Mouse (Mus musculus) adrenal gland, postnatal 4 days (tissue): ENCODE results near the gene Vash1. TPM values are rescaled to one million over a fixed set of nuclear protein-coding genes. Genes with fewer than 3 reads are reported as not detected.

Experiments used
- DNase-seq, 2 experiments: peaks; one replicate each; pipeline ENCODE4 v3.0.0; 2021 to 2022; ENCODE audit warnings: low spot score in 2 of 2, mixed read lengths in 2 of 2
- total RNA-seq, 2 experiments: library from RNA; stranded (reverse); gene quantifications; 2 replicates each; pipeline ENCODE4 v1.2.3; 2021

The Vash1 gene
- total RNA-seq, 2 experiments from 2014 or later = 22.0 to 24.4 TPM

GRCm38 (mm10) chr12:86681626-86682025 lies 3.1 kb downstream of the Vash1 start:
- no peak for DNase-seq

GRCm38 (mm10) chr12:86682178-86682577 lies 3.7 kb downstream of the Vash1 start:
- no peak for DNase-seq

DNA sequence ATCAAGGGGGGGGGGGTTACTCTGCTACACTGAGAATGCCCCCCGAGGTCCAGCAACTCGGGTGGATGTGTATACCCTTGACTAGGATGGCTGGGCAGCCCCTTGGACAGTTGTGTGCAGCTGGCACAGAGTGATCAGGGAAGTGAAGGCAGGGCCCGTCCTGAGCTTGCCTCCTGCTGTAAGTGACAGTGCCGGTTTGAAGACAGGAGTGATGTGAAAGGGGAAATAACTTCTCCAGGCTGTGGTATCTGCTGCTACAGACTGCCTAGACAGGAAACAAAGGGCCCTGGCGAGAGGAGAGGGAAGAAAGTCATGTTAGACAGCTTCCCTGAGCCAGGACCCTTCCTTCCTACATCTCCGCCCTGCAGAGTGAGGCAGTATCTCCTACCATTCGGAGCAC lies 5.2 kb downstream of the Vash1 start:
- no peak for DNase-seq

GRCm38 (mm10) chr12:86685275-86685674 lies 6.8 kb downstream of the Vash1 start:
- no peak for DNase-seq

DNA sequence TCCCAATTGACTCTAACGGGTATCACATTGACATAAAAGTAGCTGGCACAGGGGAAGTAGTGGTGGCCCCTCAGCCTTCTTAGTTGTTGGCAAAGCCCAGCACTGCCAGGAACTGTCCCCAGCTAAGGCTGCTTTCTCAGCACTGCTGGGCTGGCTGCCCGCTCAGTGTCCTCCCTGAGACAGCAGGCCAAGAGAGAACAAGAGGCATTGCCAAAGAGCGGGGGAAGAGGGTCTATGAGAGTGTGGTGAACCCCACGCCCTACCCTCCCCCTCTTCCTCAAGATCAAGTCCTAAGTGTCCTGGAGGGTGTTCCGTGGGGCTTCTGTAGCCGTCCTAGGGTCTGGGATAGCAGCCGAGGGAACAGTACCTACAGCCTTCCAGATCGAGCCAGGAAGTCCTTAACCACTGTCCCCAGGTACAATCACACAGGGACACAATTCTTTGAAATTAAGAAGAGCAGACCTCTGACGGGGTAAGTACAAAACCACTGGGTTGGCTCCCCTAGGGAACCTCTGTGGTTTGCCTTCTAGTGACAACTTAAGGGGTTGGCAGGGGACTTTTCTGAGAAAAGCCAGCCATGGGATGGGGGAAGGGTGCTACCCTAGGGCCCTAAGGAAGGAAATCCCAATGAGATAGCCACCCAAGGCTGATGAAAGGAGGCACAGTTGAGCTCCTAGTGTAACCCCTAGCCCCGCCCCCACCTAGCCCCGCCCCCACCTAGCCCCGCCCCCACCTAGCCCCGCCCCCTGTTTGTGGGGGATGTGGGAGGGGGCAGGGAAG lies 8.2 kb downstream of the Vash1 start:
- DNase-seq = no peak

DNA sequence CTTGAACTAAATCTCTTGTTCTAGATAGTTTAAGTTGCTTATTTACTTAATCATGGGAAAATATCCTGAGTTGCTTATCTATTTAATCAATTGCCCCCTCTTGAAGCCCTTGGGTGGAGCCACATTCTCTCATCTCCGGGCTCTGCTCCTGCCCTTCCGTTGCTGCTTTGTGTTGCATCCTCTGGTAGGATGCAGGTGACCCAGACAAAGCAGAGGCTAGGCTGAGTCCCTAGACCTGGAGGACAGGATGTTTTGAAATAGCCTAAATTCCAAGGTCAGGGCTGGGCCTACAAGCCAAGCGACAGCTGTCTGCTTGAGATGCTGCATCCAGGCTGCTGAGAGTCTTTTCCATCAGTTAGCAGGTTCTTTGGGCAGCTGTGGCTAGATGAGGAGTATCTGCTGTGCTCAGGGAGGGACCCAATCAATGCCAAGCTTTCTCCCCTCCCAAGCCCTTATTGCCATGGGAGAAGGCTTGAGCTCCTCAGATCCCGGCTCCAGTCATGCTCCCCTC lies 9.0 kb downstream of the Vash1 start:
- DNase-seq = no peak

- no peak for DNase-seq
Observed at GRCm38 (mm10) chr12:86687971-86688573, 9.6 kb downstream of the Vash1 start.

- DNase-seq = no peak
Observed at GRCm38 (mm10) chr12:86688917-86689316, 10.4 kb downstream of the Vash1 start.

DNA sequence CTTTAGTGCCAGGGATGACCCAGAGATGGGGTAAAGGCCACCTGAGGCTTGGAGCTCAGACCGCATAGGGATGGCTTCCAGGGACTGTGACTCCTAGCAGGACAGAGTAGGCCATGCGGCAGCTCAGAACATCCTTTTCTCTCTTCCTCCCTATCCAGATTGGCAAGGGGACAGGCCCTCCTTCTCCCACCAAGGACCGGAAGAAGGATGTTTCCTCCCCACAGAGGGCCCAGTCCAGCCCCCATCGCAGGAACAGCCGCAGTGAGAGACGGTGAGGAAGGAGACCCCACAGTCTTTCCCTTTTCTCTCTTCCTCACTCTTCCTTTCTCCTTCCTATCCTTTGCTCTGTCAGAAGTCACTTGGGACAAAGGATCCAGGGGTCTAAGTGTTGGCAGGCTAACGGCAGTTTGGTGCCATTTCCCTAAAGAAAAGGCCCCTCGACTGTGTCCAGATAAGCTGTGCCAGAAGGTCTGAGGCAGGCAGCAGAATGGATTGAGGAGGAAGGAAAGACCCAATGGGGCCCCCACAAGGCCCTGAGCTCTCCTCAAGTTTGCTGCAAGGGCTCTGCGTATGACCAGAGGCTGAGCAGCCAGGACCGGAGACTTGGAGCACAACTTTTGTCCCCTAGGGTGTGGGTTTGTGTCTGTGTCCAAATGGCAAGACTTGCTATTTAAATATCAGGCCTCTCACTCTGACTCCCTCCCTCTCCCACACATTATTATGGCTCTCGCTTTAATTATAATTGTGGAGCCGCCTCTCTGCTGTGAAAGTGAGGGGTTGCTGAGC lies 12.4 kb downstream of the Vash1 start:
- no peak for DNase-seq

- DNase-seq = no peak
Observed at GRCm38 (mm10) chr12:86692471-86693356, 14.2 kb downstream of the Vash1 start.

- DNase-seq = no peak
Observed at GRCm38 (mm10) chr12:86693389-86693788, 14.9 kb downstream of the Vash1 start.

- DNase-seq = no peak
Observed at GRCm38 (mm10) chr12:86694441-86694840, 15.9 kb downstream of the Vash1 start.

DNA sequence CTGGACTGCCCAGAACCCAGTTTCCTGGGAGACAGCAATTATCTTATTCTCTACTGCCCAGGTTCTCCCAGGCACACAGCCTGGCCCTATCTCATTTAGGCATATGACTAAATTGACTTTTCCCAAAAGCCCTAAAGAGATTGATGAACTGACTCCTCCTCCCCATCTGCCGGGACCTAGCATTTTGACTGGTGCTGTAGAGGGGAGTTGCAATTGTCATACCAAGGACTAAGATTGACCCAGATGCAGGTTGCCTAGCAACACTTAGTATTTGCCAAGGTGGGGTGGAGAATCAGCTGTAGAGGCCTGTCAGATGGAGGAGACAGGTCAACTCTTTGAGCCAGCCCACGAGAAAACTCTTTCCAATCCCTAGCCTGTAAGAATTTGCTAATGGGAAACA lies 19.5 kb downstream of the Vash1 start:
- no peak for DNase-seq

DNA sequence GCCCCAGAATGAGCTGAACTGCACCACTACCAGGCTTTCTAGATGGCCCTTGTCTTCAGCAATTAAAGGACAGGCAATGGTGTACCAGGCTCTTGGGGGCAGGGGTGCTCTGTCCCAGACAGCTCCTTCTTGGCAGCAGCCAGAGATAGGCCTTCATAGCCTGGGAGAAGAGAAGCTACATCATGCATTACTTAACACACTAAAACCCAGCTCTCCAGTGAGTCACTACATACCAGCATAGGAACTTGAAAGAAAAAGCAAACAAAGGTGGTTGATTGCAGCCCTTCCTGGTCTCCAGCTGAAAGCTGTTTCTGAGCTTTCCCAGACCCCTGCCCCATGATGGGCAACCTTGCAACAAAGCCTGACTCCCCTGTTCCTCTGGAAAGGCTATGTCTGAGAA lies 20.0 kb downstream of the Vash1 start:
- DNase-seq = no peak

DNA sequence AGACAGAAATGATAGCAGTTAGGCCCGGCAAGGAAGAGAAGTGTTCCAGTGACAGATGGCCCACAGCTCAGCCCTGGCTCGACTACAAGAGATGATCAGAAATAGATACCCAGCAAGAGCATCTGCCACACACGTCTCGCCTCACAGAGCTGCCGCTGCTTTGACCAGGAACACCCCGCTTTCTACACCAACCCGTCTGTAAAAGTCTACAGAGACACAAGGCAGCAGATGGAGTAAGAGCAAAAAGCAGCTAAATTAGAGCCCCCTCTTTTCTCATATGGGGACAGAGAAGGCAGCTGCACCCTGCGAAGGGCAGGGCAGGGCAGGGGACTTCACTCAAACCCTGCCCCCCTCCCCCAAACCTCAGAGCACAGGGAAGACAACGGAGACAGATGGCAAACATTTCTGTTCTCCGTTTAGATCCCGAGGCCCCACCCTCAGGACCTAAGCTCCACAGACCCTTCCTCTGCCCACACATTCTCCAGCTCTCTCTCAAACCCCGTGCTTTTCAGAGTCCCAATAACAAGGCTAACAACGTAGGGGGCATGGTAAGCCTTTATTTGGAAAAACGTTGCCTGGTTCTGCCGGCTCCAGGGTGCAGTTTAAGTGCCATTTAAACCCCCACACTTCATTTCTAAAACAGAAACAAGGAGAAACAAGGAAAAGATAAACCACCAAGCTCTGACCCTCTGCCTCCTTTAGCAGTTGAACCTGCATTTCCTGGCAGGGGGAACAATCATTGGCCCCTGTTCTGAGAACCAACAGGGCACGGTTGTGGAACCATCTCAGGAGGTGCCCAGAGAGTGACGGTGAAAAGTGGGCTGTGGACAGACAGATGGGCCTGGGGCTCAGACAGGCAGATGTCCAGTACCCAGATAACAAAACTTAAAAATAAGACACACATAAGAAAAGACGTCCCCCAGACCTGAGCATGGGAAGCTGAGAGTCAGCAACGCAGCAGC lies 21.7 kb downstream of the Vash1 start:
- DNase-seq = no peak

DNA sequence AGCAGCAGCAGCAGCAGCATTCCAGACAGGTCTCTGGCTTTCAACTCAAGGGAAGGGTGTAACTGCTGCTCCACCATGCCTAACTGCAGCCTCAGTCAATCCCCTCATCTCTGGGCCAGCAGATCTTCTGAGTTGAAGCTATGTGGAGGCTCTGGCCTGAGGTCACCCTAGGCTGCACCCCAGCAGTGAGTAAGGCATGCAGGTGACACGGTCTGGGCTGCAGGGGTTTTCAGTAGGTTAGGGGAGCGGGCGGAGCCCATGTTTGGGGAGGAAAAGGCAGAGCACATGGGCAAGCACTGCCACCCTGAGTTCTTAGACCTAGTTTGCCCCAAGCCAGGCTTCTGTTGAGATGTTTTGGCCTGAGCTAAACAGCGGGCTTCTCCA lies 22.4 kb downstream of the Vash1 start:
- no peak for DNase-seq

GRCm38 (mm10) chr12:86701491-86701890 lies 23.0 kb downstream of the Vash1 start:
- DNase-seq = no peak

DNA sequence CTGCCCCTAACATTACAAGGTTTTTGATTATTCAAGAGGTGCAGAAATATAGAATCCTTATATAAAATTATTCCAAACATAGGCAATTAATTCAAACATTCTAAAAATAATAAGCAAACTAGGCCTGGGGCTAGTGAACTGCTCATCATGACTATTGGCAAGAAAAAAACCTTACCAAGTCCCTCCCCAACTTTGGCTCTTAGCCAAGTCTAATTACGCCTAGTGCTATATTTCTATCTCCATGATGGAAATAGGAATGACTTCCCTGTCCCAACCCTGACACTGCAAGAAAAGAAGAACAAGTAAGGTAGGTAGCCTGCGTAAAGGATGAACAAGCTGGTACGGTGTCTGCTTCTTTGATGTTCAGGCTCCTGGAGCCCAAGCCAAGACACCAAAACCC lies 24.2 kb downstream of the Vash1 start:
- no peak for DNase-seq

DNA sequence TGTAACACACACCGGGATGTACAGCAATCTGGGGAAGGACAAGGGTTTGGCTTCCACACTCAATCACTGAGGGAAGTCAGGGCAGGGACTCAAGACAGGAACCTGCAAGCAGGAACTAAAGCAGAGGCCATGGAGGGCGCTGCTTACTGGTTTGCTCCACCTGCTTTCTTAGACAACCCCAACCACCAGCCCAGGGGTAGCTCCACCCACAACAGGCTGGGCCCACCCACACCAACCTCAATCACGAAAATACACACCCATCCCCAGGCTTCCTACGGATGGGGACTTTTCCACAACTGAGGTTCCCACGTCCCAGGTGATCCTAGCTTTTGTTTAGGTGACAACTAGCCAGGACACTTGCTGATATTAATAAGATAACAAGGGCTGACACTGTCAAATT lies 27.3 kb downstream of the Vash1 start:
- DNase-seq = no peak

DNA sequence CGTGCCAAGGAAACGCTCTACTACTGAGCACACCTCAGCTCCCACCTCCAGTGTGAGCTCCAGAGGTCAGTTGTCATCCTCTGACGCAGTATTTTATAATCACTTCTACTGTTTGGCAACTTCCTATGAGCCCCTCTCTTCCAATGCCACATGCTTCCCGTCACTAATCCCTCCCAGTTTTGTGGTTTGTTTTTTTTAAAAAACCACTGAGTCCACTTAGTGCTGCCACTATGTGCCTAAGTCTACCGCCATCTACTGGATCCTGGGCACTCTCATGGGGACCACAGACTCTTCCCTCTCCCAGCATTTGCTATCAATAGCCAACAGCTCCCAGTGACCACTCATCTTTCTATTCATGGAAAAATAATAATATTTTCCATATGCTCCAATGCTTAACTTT lies 35.5 kb downstream of the Vash1 start:
- DNase-seq = no peak
